In genomic region chr1:146515377-146515776, GRCm38 (mm10) we compare ENCODE assay signal across 15 mouse cellular contexts. TPM values are rescaled to one million over a fixed set of nuclear protein-coding genes. Genes with fewer than 3 reads are reported as not detected.
"Had no signal": no experiment of that assay in that cellular context is flagged by ENCODE, and none has a peak within 500 bp of the region (broad histone marks: within the 10 kb centered on the region; RNA-seq: fewer than 3 reads in every experiment).

No protein-coding gene starts in this region.

- ATAC-seq: liver, embryonic 12.5 days had no signal

- H3K9me3 ChIP-seq: kidney, embryonic 15.5 days; limb, embryonic 15.5 days; liver, embryonic 12.5 days; lung, embryonic 15.5 days; megakaryocyte, embryonic 14.5 days; midbrain, embryonic 12.5 days; neural tube, embryonic 13.5 days had no signal

- H3K4me2 ChIP-seq: kidney, embryonic 15.5 days; limb, embryonic 15.5 days; liver, embryonic 12.5 days; lung, embryonic 15.5 days; midbrain, embryonic 12.5 days; neural tube, embryonic 13.5 days had no signal

- H3K36me3 ChIP-seq: kidney, embryonic 15.5 days; limb, embryonic 15.5 days; liver, embryonic 12.5 days; lung, embryonic 15.5 days; midbrain, embryonic 12.5 days; neural tube, embryonic 13.5 days had no signal

- H3K4me3 ChIP-seq: kidney, embryonic 15.5 days; limb, embryonic 15.5 days; liver, embryonic 12.5 days; lung, embryonic 15.5 days; megakaryocyte, embryonic 14.5 days; midbrain, embryonic 12.5 days; neural tube, embryonic 13.5 days had no signal

- H3K4me1 ChIP-seq: kidney, embryonic 15.5 days; limb, embryonic 15.5 days; liver, embryonic 12.5 days; lung, embryonic 15.5 days; megakaryocyte, embryonic 14.5 days; midbrain, embryonic 12.5 days; neural tube, embryonic 13.5 days had no signal

- H3K27ac ChIP-seq: kidney, embryonic 15.5 days; limb, embryonic 15.5 days; liver, embryonic 12.5 days; lung, embryonic 15.5 days; macrophage; midbrain, embryonic 12.5 days; neural tube, embryonic 13.5 days had no signal

- H3K9ac ChIP-seq: kidney, embryonic 15.5 days; limb, embryonic 15.5 days; liver, embryonic 12.5 days; lung, embryonic 15.5 days; midbrain, embryonic 12.5 days; neural tube, embryonic 13.5 days had no signal

- H3K27me3 ChIP-seq: kidney, embryonic 15.5 days; limb, embryonic 15.5 days; liver, embryonic 12.5 days; lung, embryonic 15.5 days; megakaryocyte, embryonic 14.5 days; midbrain, embryonic 12.5 days; neural tube, embryonic 13.5 days had no signal

- DNase-seq: kidney, adult 2 months; kidney, postnatal 36 days; lung, postnatal 14 days; right cerebral cortex, postnatal 14 days; thymus, postnatal 4 days had no signal

RNA-seq across cellular contexts. Expression of gene Brinp3, which starts 20.8 kb away (rescaled TPM):
- total RNA-seq: monocyte, adult 5-6 weeks had no signal
- polyA plus RNA-seq: macrophage; small intestine, adult 2 months had no signal
